Mouse (Mus musculus): ENCODE measurements at regions not wholly inside any gene's neighbourhood (a gene's known extent, or its start where the extent isn't known, plus 50 kb on each side); places are given as distances from the start of the nearest gene placed in this dataset.

DNA sequence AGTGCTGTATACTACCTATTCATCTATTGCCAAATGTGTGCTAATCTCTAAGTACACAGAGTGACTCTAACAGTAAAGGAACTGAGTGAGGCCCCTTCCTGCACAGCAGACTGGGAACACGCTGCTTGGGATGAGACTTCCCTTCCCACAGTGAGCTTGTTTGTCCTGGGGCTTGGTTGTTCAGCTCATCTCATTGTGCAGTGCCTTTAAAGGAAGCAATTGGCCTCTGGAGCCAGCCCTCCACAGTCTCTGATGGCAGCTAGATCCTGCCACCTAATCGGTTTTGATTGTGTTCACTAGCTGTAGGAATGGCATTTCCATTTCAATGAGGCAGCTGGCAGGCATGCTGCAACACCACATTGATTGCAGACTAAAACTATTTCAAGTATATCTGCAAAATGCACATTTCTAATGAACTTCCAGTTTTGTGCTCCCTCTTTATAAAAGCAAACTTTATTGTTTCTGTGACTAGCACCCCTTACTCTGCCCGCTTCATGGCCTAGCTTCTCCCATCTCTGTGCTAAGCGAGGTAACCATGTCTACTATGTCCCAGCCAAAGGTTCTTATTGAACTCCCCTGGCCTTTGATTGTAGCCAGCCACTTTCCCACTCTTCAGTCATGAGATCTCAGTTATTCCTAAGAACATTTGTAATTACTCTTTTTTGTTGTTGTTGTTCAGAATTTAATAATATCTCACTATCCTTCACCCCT lies 123.5 kb downstream of the Anxa5 start:
- Histone ChIP-seq H3K4me3 (ENCODE audit: low read depth, low read length) (no peak overlapping the region), H3K36me3 (replicated peaks) (no peaks in the 10 kb centered on the region), H3K4me1 (ENCODE audit: insufficient read depth, low read depth, low read length) (no peaks in the 10 kb centered on the region), H3K27me3 (ENCODE audit: insufficient read depth, low read length) (peaks cover 9% of the 10 kb centered on the region; the same call in 1 of the 2 replicates), H3K9me3 (replicated peaks) (no peaks in the 10 kb centered on the region)
- DNase-seq (ENCODE audit: low spot score) (no peak), ATAC-seq (ENCODE audit: extremely low read depth, insufficient number of reproducible peaks, low FRiP score, poor library complexity, severe bottlenecking) (no peak)
- no peak for TF ChIP-seq GATA2 (IDR thresholded peaks at IDR 0.05; ENCODE audit: borderline replicate concordance, low read depth, low read length)
- no peak for TF ChIP-seq TAL1 (conservative IDR thresholded peaks at IDR 0.05; ENCODE audit: low read depth, low read length)
- TF ChIP-seq GATA1 (IDR thresholded peaks at IDR 0.05; ENCODE audit: borderline replicate concordance, low read length): no peak
- no peak for TF ChIP-seq CTCF (IDR thresholded peaks at IDR 0.05; ENCODE audit: low read depth, low read length)
- TF ChIP-seq POLR2AphosphoS5 (IDR thresholded peaks at IDR 0.05; ENCODE audit: insufficient replicate concordance, low read depth, low read length): no peak

DNA sequence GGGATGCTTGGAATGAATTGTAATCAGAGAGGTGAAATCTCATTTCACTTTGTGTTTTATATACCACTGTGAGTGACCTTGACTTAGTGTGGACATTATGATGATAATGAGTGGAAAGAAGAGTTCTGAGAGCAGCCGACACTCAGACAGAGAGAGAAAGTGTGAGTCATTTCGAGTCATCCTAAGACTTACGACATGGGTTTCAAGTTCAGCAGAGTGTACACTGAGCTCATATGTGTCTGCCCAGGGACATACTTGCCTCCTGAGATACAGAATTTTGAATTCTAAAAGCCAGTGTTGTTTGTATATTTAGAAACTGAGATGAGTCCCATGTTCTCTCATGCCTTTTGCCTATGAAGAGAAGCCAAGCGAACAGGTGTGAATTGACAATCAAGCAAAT lies 126.6 kb downstream of the Anxa5 start:
- TF ChIP-seq CTCF (IDR thresholded peaks at IDR 0.05; ENCODE audit: low read depth, low read length) (no peak), GATA2 (IDR thresholded peaks at IDR 0.05; ENCODE audit: borderline replicate concordance, low read depth, low read length) (no peak), TAL1 (conservative IDR thresholded peaks at IDR 0.05; ENCODE audit: low read depth, low read length) (no peak), GATA1 (IDR thresholded peaks at IDR 0.05; ENCODE audit: borderline replicate concordance, low read length) (no peak), POLR2AphosphoS5 (IDR thresholded peaks at IDR 0.05; ENCODE audit: insufficient replicate concordance, low read depth, low read length) (no peak)
- no peaks in the 10 kb centered on the region for H3K4me1 ChIP-seq (ENCODE audit: insufficient read depth, low read depth, low read length)
- H3K9me3 ChIP-seq (replicated peaks): no peaks in the 10 kb centered on the region
- H3K36me3 ChIP-seq (replicated peaks): no peaks in the 10 kb centered on the region
- H3K27me3 ChIP-seq (ENCODE audit: insufficient read depth, low read length): 0 out of 2 replicates have a peak, but pooled peaks cover 5% of the 10 kb centered on the region
- ATAC-seq (ENCODE audit: extremely low read depth, insufficient number of reproducible peaks, low FRiP score, poor library complexity, severe bottlenecking): no peak
- H3K4me3 ChIP-seq (ENCODE audit: low read depth, low read length): no peak overlapping the region
- no peak for DNase-seq (ENCODE audit: low spot score)

DNA sequence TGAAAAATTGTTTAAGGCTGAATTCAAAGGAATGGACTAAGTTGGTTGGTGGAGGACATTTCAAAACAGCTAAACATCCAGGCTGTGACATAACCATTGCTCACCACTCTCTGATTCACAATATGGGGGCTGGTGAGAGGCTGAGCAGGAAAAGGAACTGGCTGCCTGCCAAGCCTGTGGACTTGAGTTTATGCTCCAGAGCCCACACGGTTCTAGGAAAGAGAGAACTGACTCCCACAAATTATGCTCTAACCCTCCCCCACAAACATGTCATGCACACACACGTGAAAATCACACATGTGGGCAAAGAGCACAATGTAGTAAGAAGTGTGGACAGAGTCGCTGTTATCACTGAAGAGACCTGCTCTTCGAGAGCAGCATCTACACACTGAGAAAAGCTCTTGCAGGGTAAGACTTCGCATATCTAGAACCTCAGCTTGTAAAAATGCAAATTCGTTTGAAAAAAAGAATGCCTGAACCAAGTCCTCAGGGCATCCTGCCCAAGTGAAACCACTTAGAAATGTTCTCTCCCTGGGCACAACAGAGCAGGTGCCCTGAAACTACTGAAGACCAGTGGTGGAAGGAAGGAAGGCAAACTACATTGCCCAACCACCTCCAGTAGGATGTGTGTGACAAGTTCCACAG lies 118.9 kb upstream of the Qrfpr start:
- Histone ChIP-seq H3K4me3 (ENCODE audit: low read depth, low read length) (no peak overlapping the region), H3K36me3 (replicated peaks) (no peaks in the 10 kb centered on the region), H3K4me1 (ENCODE audit: insufficient read depth, low read depth, low read length) (no peaks in the 10 kb centered on the region), H3K9me3 (replicated peaks) (no peaks in the 10 kb centered on the region), H3K27me3 (ENCODE audit: insufficient read depth, low read length) (peaks cover 8% of the 10 kb centered on the region; the same call in 1 of the 2 replicates)
- no peak for DNase-seq (ENCODE audit: low spot score)
- TF ChIP-seq GATA1 (IDR thresholded peaks at IDR 0.05; ENCODE audit: borderline replicate concordance, low read length): no peak
- no peak for TF ChIP-seq CTCF (IDR thresholded peaks at IDR 0.05; ENCODE audit: low read depth, low read length)
- TF ChIP-seq GATA2 (IDR thresholded peaks at IDR 0.05; ENCODE audit: borderline replicate concordance, low read depth, low read length): no peak
- ATAC-seq (ENCODE audit: extremely low read depth, insufficient number of reproducible peaks, low FRiP score, poor library complexity, severe bottlenecking): no peak

DNA sequence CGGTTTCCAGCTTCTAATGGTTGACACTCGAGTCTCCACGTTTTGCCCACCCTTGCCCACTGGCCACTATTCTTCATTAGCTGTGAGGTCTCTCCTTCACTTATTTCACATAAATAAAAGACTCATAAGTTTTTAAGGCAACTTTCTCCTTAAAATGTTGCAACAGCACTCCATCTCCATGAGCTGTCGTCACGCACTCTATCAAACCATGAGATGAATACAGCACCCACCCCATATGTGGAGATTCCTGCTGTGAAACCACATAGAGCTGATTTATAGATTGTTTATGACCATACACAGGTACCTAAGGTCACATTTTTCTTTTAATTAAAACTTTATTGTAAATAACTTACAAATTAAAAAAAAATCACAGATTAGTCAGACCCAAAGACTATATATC lies 117.5 kb upstream of the Qrfpr start:
- no peaks in the 10 kb centered on the region for H3K36me3 ChIP-seq (replicated peaks)
- H3K9me3 ChIP-seq (replicated peaks): no peaks in the 10 kb centered on the region
- ATAC-seq (ENCODE audit: extremely low read depth, insufficient number of reproducible peaks, low FRiP score, poor library complexity, severe bottlenecking): no peak
- TF ChIP-seq POLR2AphosphoS5 (IDR thresholded peaks at IDR 0.05; ENCODE audit: insufficient replicate concordance, low read depth, low read length): no peak
- no peak for TF ChIP-seq GATA1 (IDR thresholded peaks at IDR 0.05; ENCODE audit: borderline replicate concordance, low read length)
- no peak for TF ChIP-seq GATA2 (IDR thresholded peaks at IDR 0.05; ENCODE audit: borderline replicate concordance, low read depth, low read length)
- TF ChIP-seq CTCF (IDR thresholded peaks at IDR 0.05; ENCODE audit: low read depth, low read length): no peak
- no peak for TF ChIP-seq TAL1 (conservative IDR thresholded peaks at IDR 0.05; ENCODE audit: low read depth, low read length)
- H3K4me3 ChIP-seq (ENCODE audit: low read depth, low read length): no peak overlapping the region
- H3K4me1 ChIP-seq (ENCODE audit: insufficient read depth, low read depth, low read length): no peaks in the 10 kb centered on the region
- no peak for DNase-seq (ENCODE audit: low spot score)
- peaks cover 8% of the 10 kb centered on the region; the same call in 1 of the 2 replicates for H3K27me3 ChIP-seq (ENCODE audit: insufficient read depth, low read length)

DNA sequence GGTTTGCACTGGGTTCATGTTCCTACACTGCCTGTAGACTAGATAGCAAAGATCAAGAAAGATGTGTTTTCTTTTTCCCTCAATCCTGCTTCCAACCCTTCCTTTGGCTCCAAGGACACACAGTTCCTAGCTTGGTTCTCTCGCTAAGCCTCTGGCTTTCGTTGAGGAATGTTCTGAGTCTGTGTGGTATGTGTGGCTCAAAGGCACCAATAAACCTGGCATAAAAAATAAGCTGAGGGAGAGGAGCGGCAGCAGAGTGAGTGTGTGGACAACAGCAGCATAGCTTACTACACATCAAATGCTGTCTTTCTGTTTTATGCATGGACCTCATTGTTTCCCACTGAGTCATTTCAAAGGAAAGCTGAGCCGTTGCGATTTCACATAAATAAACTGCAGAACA lies 112.2 kb upstream of the Qrfpr start:
- no peaks in the 10 kb centered on the region for H3K36me3 ChIP-seq (replicated peaks)
- peaks cover 4% of the 10 kb centered on the region; the same call in 1 of the 2 replicates for H3K27me3 ChIP-seq (ENCODE audit: insufficient read depth, low read length)
- no peaks in the 10 kb centered on the region for H3K4me1 ChIP-seq (ENCODE audit: insufficient read depth, low read depth, low read length)
- TF ChIP-seq TAL1 (conservative IDR thresholded peaks at IDR 0.05; ENCODE audit: low read depth, low read length) (no peak), POLR2AphosphoS5 (IDR thresholded peaks at IDR 0.05; ENCODE audit: insufficient replicate concordance, low read depth, low read length) (no peak), CTCF (IDR thresholded peaks at IDR 0.05; ENCODE audit: low read depth, low read length) (no peak), GATA2 (IDR thresholded peaks at IDR 0.05; ENCODE audit: borderline replicate concordance, low read depth, low read length) (no peak), GATA1 (IDR thresholded peaks at IDR 0.05; ENCODE audit: borderline replicate concordance, low read length) (no peak)
- ATAC-seq (ENCODE audit: extremely low read depth, insufficient number of reproducible peaks, low FRiP score, poor library complexity, severe bottlenecking) (no peak), DNase-seq (ENCODE audit: low spot score) (no peak)
- H3K4me3 ChIP-seq (ENCODE audit: low read depth, low read length): no peak overlapping the region
- no peaks in the 10 kb centered on the region for H3K9me3 ChIP-seq (replicated peaks)

DNA sequence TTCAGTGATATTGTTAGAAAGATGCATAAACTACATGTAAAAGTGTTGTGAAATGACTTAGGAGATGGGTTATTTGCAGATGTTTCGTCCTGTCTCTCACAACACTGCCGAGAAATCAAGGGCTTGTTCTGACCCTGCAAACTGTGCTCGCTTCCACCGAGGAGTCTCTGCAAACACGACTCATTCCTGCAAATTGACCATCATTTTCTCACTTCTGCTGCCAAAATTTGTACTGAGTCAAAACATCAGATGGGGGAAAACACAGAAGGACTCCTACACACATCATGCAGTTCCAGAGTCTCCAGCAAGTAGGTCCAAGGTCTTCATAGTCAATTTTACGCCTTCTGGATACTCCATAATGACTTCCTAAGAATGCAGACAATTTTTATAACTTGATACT lies 109.9 kb upstream of the Qrfpr start:
- H3K27me3 ChIP-seq (ENCODE audit: insufficient read depth, low read length): peaks cover 4% of the 10 kb centered on the region; the same call in 1 of the 2 replicates
- no peaks in the 10 kb centered on the region for H3K4me1 ChIP-seq (ENCODE audit: insufficient read depth, low read depth, low read length)
- ATAC-seq (ENCODE audit: extremely low read depth, insufficient number of reproducible peaks, low FRiP score, poor library complexity, severe bottlenecking) (no peak), DNase-seq (ENCODE audit: low spot score) (no peak)
- TF ChIP-seq TAL1 (conservative IDR thresholded peaks at IDR 0.05; ENCODE audit: low read depth, low read length): no peak
- no peak for TF ChIP-seq POLR2AphosphoS5 (IDR thresholded peaks at IDR 0.05; ENCODE audit: insufficient replicate concordance, low read depth, low read length)
- TF ChIP-seq GATA2 (IDR thresholded peaks at IDR 0.05; ENCODE audit: borderline replicate concordance, low read depth, low read length): no peak
- no peak for TF ChIP-seq CTCF (IDR thresholded peaks at IDR 0.05; ENCODE audit: low read depth, low read length)
- no peak for TF ChIP-seq GATA1 (IDR thresholded peaks at IDR 0.05; ENCODE audit: borderline replicate concordance, low read length)
- no peaks in the 10 kb centered on the region for H3K36me3 ChIP-seq (replicated peaks)
- no peak overlapping the region for H3K4me3 ChIP-seq (ENCODE audit: low read depth, low read length)
- H3K9me3 ChIP-seq (replicated peaks): no peaks in the 10 kb centered on the region

All from G1E (cell line).